Mouse (Mus musculus) left cerebral cortex, postnatal 36 days (tissue): ENCODE measurements at regions not wholly inside any gene's neighbourhood (a gene's known extent, or its start where the extent isn't known, plus 50 kb on each side); places are given as distances from the start of the nearest gene placed in this dataset.

ENCODE experiments used
- DNase-seq, 2 experiments: peaks; one replicate each; pipeline ENCODE4 v3.0.0; 2021 to 2022; ENCODE audit warnings: low spot score in 2 of 2, mixed read lengths in 1 of 2
- intact Hi-C: fragments of 180-260 bp; cut with DNase I; formaldehyde crosslinking; loops from one replicate; pipeline ENCODE4 v1.15.1; 2025

- intact Hi-C loops, result loop anchor here (10.0 kb wide), 1 partner anchor 320 kb away; no protein-coding TSS in a partner anchor
- DNase-seq, result no peak
Measured at GRCm38 (mm10) chr8:87214962-87215361, 257.4 kb downstream of the Cbln1 start.

DNA sequence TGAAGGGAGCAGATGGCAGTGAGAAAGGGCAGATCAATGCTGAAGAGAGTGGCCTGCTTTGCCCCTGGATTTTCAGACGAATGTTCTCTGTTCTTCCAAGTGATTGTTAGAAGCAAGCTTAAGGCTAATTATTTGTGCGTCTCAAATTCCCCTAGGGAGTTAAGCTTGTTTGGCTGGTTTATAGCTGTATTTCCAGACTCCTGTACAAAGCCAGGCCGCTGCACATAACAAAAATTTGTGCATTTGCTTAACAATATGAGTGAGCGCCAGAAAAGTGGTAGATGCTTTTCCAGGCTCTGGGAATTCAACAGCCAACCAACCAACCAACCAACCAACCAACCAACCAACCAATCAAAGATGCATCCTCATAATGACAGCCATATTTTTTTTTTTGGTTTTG, 261.9 kb downstream of the Cbln1 start:
- intact Hi-C loops, result loop anchor here (10.0 kb wide), 1 partner anchor 324 kb away; no protein-coding TSS in a partner anchor
- no peak for DNase-seq

DNA sequence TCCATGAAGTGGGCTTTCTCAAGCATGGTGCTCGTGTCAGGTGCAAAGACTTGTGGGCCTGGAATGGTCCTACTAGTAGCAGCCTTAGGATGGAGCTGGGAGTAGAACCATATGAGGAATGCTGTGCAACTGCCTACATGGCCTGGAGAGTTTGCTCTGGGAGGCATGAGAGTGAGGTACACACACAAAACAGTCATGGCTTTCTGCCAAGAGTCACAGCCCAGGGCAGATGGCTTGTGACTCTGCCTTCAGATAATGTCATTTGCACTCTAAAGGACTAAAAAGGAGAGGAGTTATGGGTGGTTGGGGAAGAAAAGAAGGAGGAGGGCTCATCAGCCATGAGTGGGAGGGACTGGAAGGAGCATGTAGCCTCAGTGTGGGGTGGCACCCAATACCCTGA, 263.1 kb downstream of the Cbln1 start:
- DNase-seq, result no peak
- intact Hi-C loops, result no loop called here

DNA sequence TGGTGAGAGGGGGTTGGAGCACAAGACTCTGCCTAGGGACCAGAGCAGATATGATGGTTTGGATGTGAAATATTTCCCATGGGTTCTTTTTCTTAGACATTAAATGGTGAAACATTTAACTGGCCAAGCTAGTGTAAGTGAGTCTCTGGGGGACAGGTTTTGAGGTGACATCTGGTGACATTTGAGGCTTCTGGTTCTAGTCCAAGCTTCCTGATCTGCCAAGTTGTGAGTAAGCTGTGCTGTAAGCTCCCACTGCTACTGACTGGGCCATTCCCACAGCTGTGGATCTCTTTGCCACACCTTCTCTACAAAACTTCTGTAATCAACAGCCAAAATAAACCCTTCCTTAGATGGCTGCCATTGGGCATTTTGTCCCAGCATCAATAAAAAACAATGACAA, 264.4 kb downstream of the Cbln1 start:
- intact Hi-C loops, result no loop called here
- DNase-seq, result no peak

DNA sequence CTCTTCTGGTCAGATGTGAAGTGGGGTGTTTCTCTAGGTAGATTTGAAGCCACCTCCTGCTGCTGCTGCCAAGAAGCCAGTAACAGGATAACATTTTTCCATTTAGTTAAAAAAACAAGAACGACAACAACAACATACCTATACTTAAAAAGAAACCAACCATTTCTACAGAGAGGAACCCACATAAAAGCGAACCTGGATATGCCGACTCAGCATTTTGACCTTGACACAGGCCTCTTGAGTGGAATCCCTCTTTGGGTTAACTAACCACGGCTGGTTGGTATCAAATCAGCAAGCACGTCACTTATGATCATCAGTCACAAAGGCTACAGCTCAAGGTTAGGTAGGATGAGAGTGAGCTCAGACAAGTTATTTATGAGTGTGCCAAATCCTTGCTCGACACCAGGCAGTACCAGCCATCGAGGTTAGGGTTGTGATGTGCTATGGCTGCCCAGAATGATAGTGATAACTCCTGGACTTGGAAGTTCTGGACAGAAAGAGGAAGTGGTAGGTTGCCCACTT, 269.7 kb downstream of the Cbln1 start:
- DNase-seq, result no peak
- intact Hi-C loops, result no loop called here

DNA sequence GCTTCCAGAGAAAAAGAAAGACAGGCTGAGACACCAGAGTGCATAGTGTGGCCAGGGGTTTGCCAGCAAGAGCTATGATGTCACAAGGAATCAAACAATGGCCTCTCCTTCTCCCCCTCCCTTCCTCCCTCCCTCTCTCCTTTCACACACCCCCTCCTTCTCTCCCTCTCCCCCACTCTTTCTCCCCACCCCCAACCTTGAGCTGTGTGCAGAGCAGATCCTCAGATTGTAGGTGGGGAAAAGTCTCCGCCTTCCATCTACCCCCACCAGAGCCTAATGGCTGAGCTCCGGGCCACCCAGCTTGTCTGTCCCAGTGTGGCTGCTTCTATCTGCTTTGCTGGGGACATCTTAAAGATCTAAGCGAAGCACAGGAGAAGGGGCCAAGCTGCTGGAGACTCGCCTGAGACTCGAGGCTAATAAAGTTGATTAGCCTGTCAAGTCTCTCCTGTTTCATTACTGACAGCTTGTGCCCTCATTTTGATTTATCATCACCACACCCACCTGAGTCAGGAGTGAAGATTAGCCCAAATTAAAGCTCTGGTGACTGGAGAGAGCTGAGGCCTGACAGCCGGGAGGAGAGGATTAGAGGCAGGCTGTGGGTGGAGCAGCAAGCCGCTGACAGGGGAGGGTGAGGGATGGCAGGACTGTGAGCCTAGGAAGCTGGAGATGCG, 272.8 kb downstream of the Cbln1 start:
- intact Hi-C loops, result no loop called here
- no peak for DNase-seq

GRCm38 (mm10) chr8:87197867-87198536, 274.4 kb downstream of the Cbln1 start:
- intact Hi-C loops, result no loop called here
- no peak for DNase-seq

GRCm38 (mm10) chr8:87197000-87197399, 275.4 kb downstream of the Cbln1 start:
- DNase-seq, result no peak
- intact Hi-C loops, result no loop called here

DNA sequence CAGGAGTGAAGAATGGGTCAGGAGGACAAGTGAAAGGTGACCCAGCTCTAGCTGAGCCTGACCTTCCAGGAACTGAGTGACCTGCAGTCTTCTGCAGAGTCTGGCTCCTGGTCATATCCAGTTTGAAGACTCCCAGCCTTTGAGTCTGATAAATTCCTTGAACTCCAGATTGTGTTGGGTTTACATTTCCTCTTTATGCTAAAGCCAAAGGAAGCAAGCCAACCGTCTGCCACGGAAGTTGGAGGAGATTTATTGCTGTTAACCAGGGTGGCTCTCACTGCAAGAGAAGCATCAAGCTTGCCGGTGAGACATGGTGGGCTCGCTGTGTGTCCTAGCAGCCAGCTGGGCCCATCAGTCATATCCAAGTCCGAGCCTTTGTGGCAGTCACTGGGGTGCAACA, 276.4 kb downstream of the Cbln1 start:
- DNase-seq, result no peak
- intact Hi-C loops, result no loop called here

- intact Hi-C loops, result no loop called here
- no peak for DNase-seq
Measured at GRCm38 (mm10) chr8:87189791-87190385, 282.5 kb downstream of the Cbln1 start.

DNA sequence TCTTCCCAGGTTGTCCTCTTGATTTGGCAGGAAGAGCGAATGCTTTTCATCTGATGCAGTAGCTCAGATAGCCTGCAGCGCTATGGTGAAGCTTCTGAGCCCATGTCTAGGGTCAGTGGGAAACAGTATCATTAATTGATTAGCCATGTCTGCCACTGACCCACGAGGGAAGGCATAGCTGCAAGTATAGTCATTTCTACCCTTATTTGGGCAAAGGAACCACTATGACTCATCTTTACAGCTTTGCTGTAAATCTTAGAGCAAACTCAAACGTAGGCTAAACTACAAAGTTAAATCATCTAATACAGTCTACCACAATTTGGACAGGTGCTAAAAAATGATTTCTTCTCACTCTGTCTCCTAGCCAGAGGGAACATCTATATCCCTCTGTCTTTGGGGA, 289.5 kb downstream of the Cbln1 start:
- intact Hi-C loops, result no loop called here
- DNase-seq, result no peak

DNA sequence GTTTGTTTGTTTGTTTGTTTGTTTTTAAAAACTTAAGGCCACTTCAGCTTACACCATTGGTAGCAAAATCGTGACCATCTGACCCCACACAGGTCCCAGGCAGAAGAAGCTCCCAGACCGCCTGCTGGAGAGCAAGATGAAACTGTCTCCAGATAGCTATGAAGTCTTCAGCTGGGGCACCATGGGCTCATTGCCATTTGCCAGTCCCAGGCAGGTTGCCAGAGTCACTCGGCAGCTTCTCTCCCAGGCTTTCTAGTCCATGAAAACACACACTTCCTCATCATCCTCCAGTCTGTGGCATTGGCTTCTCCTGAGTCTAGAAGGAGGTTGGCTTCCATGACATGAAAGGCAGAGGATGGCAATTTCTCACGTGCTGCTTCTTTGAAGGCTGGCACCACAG, 293.5 kb upstream of the N4bp1 start:
- DNase-seq, result no peak
- intact Hi-C loops, result no loop called here

- intact Hi-C loops, result no loop called here
- no peak for DNase-seq
Measured at GRCm38 (mm10) chr8:87177620-87178019, 292.6 kb upstream of the N4bp1 start.

GRCm38 (mm10) chr8:87175097-87175496, 290.0 kb upstream of the N4bp1 start:
- intact Hi-C loops, result no loop called here
- DNase-seq, result no peak

- intact Hi-C loops, result no loop called here
- no peak for DNase-seq
Measured at GRCm38 (mm10) chr8:87173720-87174119, 288.7 kb upstream of the N4bp1 start.

DNA sequence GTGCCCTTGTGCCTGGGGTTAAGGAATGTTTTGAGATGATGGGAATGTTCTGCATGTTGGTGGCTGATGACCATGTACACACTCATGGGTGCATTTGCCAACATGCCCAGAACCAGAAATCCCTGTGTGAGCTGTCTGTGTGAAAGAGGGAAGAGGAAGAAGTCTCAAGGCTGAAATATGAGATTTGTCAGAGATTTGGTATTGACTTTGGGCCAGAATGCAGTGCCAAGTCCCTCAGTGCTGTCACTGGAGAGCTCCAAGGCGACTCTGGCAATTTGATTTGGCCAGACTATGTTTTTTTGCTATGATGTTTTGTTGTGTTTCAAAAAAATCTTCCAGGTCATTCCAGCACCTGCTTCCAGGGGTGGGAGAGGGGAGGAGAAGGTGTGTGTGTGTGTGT, 281.7 kb upstream of the N4bp1 start:
- intact Hi-C loops, result no loop called here
- no peak for DNase-seq

DNA sequence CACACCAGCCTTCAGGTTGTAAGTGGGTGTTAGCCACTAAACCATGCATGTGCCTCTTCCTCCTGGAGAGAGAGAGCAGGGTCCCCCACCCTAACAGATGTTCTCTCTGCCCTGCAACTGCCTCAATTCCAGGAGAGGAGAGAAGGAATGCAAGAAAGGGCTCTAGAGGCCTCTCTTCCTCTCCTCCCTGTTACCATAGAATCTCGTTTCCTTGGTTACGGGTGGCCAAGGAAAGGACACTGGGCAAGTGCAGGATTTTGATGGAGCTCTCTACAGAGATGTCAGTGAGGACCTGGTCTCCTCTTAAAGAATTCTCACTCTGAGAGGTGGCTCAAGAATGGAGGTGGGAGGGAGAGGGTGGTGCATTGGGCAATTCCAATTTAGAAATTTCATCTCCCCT, 275.4 kb upstream of the N4bp1 start:
- no peak for DNase-seq
- intact Hi-C loops, result no loop called here

GRCm38 (mm10) chr8:87158322-87158721, 273.3 kb upstream of the N4bp1 start:
- intact Hi-C loops, result no loop called here
- no peak for DNase-seq

GRCm38 (mm10) chr8:87155819-87156425, 270.9 kb upstream of the N4bp1 start:
- DNase-seq, result no peak
- intact Hi-C loops, result no loop called here

DNA sequence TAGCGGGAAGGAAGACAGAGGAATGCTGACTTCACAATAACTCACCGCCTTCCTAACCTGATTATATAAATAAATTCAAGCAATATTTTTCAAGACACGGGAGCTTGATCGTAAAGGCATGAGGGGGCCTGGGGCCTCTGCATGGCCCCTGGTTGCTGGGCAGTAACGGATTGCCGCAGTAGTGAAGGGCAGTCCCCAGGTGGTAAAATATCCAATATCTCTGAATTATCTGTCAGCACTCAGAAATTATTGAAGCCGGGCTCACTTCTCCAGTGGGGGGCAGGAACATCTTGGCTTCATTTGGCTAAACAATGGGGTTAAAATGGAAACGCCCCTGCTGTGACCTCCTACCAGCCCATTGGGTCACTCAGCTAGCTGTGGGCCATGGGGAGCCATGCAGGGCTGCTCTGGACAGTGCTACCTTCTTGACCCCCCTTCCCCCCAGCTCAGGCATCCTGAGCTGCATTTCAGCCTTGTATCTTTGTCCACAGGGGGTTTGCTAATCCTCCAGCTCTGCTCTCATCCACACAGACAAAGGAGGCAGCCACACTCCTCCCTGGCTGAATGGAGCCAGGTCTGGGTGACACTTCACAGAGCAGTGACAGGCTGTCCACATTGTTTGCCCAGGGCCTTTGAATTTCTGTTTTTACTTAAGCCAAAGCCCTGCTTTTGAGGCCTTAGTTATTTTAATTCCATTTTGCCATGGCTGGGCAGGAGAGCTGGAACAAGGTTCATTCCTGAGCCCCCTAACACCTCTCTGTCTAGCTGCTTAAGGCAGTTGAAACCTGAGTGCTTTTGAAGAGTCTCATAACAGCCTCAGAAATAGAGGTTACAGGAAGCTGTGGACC, 267.2 kb upstream of the N4bp1 start:
- no peak for DNase-seq
- intact Hi-C loops, result no loop called here
